Mouse (Mus musculus) left cerebral cortex, postnatal 36 days (tissue): Measurements from ENCODE around the gene Taok3. TPM values are rescaled to one million over a fixed set of nuclear protein-coding genes. Genes with fewer than 3 reads are reported as not detected.

Experiments
- DNase-seq, 2 experiments: peaks; one replicate each; pipeline ENCODE4 v3.0.0; 2021 to 2022; ENCODE audit warnings: low spot score in 2 of 2, mixed read lengths in 1 of 2
- intact Hi-C: fragments of 180-260 bp; cut with DNase I; formaldehyde crosslinking; loops from one replicate; pipeline ENCODE4 v1.15.1; 2025
- total RNA-seq, 2 experiments: library from RNA; stranded (reverse); gene quantifications; 2 replicates each; pipeline ENCODE4 v1.2.3; 2021

Gene Taok3
- total RNA-seq, 2 experiments from 2014 or later, result 53.2 to 60.9 TPM

- peak; percentile 63 to 71 for DNase-seq
- intact Hi-C loops, result loop anchor here (2.0 to 5.0 kb wide), 3 partner anchors 46 to 171 kb away; partner anchors contain the start of genes Ksr2, Pebp1 and Suds3
Observed at GRCm38 (mm10) chr5:117240761-117241322, 120.9 kb downstream of the Taok3 start.

GRCm38 (mm10) chr5:117241935-117242531 is 122.1 kb downstream of the Taok3 start:
- DNase-seq, result peak; percentile 60 to 62
- intact Hi-C loops, result loop anchor here (2.0 to 5.0 kb wide), 3 partner anchors 45 to 170 kb away; partner anchors contain the start of genes Ksr2, Pebp1 and Suds3

DNA sequence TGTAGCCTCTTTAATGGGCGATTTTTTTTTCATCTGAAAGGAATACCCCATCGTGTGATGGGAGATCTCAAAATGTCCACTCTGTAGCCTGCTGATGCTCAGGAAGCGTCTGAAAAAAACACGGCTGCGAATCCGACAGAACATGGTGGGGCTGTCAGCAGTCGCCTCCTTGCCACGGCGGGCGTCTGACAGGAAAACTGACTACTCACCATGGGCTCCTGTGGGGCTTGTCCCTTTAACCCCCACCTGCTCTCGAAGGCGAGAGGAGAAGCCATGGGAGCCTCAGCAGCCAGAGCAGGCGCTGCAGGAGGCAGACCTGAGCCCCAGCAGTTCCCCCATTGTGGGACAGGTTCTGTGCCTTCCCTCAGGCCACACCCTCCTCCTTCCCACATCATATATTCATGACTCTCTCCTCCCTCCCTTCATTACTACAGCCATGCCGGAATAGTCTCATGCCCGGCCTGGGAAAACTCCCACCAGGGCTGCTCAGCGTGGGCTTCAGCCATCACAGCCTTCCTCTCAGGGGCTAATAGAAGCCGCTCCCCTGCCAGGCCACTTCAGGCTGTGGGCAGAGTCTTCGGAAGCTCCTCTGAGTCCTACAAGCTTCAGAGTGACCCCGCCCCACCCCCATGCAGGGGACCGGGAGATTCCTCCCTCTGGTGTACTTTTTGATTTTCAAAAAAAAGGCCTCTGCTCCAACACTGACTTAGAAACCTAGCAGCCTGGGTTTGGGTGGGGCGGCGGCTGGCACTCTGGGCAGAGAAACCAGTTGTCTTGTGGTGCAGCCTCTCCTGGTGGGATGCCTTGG is 122.9 kb downstream of the Taok3 start:
- intact Hi-C loops, result loop anchor here (5.0 kb wide), 2 partner anchors 44 to 169 kb away; partner anchors contain the start of genes Ksr2 and Pebp1
- peak; percentile 44 to 45 for DNase-seq

DNA sequence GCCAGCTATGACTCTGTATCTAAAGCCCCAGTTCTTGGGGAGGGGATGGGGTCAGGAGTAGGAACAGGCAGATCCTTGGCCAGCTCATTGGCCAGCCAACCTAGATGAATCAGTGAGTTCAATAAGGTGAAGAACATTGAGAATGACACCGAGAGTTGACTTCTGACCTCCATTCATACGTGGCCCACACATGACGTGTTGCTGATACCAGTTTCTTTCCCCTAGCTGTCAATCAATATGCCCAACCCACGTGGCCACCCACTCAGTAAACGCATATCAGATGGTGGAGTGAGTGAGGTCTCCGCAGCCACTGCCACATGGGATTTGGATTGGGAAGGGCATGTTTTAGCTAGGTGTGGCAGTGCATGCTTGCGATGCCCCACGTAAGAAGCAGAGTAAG is 125.2 kb downstream of the Taok3 start:
- DNase-seq, result no peak
- intact Hi-C loops, result no loop called here

DNA sequence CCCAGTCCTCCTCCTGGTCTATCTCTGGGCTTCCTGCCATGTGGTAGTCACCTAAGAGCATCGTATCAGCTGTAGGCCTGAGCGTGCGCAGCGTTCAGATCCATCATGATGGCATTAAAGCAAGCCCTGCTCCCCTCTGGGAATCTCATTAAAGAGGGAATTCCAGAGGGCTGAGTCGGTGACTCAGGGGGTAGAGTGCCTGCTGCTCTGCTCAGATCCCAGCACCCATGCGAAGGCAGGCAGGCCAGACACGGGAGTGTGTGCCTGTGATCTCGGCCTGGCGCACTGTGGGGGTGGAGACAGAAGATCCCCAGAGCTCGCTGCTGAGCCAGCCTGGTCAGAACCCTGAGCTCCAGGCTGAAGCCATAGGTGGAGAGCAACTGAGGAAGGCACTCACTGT is 128.4 kb downstream of the Taok3 start:
- DNase-seq, result no peak
- intact Hi-C loops, result no loop called here

GRCm38 (mm10) chr5:117250796-117251195 is 130.9 kb downstream of the Taok3 start:
- DNase-seq, result peak in 1 of 2 experiments; percentile 38
- intact Hi-C loops, result no loop called here

- intact Hi-C loops, result no loop called here
- DNase-seq, result no peak
Observed at GRCm38 (mm10) chr5:117251763-117252162, 131.8 kb downstream of the Taok3 start.

DNA sequence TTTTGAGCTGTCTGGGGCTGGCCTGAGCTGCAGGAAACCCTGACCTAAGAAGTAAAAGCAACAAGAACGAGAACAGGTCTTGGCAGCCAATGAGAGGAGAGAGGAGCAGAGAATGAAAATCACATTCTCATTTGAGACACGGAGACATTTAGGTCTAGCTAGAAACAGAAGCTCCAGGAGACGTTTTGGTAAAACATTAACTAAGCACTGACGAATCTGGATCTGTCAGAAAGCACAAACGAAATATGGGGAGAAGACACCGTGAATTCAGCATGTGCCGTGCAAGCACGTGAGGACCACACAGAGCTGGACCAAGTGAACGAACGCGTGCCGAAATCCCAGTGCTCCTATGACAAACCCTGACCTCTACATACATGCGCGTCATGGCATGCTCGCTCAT is 138.3 kb downstream of the Taok3 start:
- intact Hi-C loops, result no loop called here
- no peak for DNase-seq

DNA sequence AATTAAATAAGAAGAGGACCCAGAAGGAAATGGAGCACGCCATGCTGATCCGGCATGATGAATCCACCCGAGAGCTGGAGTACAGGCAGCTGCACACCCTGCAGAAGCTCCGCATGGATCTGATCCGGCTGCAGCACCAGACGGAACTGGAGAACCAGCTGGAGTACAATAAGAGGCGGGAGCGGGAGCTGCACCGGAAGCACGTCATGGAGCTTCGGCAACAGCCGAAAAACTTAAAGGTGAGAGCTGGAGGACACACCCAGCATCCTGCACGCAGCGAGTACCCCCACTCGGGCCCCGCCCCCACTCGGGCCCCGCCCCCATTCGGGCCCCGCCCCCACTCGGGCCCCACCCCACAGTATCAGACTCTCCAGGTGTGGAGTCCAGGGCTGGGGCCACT is 143.6 kb downstream of the Taok3 start:
- no peak for DNase-seq
- intact Hi-C loops, result no loop called here

GRCm38 (mm10) chr5:117264701-117265100 is 144.8 kb downstream of the Taok3 start:
- intact Hi-C loops, result no loop called here
- no peak for DNase-seq

GRCm38 (mm10) chr5:117267913-117268312 is 148.0 kb downstream of the Taok3 start:
- DNase-seq, result no peak

GRCm38 (mm10) chr5:117268749-117269148 is 148.8 kb downstream of the Taok3 start:
- intact Hi-C loops, result no loop called here
- DNase-seq, result no peak

More at GRCm38 (mm10) chr5:117267913-117268312, 148.0 kb downstream of the Taok3 start:
- intact Hi-C loops, result no loop called here

DNA sequence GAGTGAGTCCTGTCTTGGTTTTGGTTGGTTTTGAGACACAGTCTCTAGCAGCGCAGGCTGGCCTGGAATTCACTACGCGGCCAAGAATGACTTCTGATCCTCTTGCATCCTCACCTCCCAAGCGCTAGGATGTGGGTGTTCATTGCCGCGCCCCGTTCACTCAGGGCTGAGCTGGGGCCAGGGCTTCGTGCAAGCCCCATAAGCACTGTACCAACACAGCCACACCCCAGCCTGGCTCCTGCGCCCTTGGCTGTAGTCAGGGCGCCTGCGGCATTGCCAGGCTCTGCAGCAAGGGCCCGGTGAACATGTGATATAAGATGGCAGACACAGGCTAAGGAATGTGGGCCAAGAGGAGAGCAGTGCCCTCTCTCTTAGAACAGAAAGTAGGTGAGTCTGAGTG is 149.5 kb downstream of the Taok3 start:
- intact Hi-C loops, result no loop called here
- no peak for DNase-seq

- DNase-seq, result peak; percentile 77 to 82
- intact Hi-C loops, result no loop called here
Observed at GRCm38 (mm10) chr5:117271945-117272344, 152.0 kb downstream of the Taok3 start.

GRCm38 (mm10) chr5:117274817-117275216 is 154.9 kb downstream of the Taok3 start:
- DNase-seq, result no peak
- intact Hi-C loops, result no loop called here

DNA sequence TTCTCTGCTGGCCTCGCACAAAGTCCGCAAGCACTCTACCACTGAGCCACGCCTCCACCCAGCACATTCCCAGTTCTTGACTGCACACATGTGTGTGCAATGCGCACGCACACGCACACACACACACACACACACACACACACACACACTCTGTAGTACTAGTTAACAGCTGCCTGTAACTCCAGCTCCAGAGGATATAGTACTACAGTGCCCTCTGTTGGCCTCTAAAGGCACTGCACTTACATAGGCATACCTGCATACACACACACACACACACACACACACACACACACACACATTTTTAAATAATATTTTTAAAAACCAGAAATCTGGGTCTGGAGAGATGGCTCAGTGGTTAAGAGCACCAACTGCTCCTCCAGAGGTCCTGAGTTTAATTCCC is 157.9 kb downstream of the Taok3 start:
- no peak for DNase-seq
- intact Hi-C loops, result no loop called here

DNA sequence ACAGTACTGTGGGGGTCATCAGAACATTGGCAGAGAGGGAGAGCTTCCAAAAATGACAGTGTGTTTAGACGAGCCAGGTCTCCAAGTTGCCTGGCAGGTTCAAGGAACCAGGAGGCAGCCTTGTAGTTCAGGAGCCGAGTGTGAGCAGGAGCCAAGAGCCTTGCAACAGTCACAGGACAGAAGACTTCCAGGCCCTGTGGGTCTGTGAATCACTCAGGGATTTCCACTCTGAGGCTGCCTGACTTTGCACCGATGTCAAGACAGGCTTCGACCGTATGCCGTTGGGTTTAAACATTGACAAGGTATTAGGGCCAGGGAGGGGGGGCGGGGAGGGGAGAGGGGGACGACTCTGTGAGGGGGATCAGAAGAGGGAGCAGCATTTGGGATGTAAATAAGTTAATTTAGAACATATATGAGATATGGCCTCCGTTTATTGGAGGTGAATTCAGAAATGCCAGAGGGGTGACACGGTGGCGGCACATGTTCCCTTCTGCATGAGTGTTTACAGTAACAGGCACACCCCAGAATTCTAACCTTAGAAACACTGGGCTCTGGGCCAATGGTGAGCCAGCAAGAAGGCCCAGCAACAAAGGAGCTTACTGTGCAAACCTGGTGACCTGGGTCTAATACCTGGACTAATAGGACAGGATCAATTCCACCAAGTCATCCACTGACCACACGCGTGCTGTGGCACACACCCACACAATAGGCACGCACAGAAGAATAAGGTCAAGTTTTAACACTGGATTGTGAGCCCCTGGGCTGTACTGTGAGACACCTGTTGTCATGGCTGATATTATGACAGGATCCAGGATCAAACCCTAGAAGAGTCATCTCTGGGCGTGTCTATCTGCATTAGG is 159.1 kb downstream of the Taok3 start:
- no peak for DNase-seq
- intact Hi-C loops, result no loop called here

- intact Hi-C loops, result no loop called here
- no peak for DNase-seq
Observed at GRCm38 (mm10) chr5:117279669-117280050, 159.7 kb downstream of the Taok3 start.

- DNase-seq, result no peak
- intact Hi-C loops, result no loop called here
Observed at GRCm38 (mm10) chr5:117281536-117281935, 161.6 kb downstream of the Taok3 start.

GRCm38 (mm10) chr5:117282360-117282759 is 162.4 kb downstream of the Taok3 start:
- DNase-seq, result no peak
- intact Hi-C loops, result no loop called here
